Mouse (Mus musculus) C2C12 (cell line): ENCODE data around the gene Defb23. TPM values are rescaled to one million over a fixed set of nuclear protein-coding genes. Genes with fewer than 3 reads are reported as not detected.

Source experiments
- H3K27me3 ChIP-seq: one replicate; pipeline ENCODE4 v1.6.1; 2011; ENCODE audit not compliant: control insufficient read depth, insufficient read depth, insufficient read length
- H3K36me3 ChIP-seq: one replicate; pipeline ENCODE4 v1.6.1; 2011; ENCODE audit not compliant: control insufficient read depth, insufficient read depth
- H3K4me3 ChIP-seq: one replicate; pipeline ENCODE4 v1.5.1; 2011; ENCODE audit warnings: mild to moderate bottlenecking, control low read depth; ENCODE audit not compliant: poor library complexity, insufficient read depth, severe bottlenecking
- H3K79me2 ChIP-seq: one replicate; pipeline ENCODE4 v1.6.1; 2011; ENCODE audit not compliant: control insufficient read depth, insufficient read depth
- H3K79me3 ChIP-seq: one replicate; pipeline ENCODE4 v1.6.1; 2011; ENCODE audit warnings: low read depth, control low read depth
- H3ac ChIP-seq: one replicate; pipeline ENCODE3; 2011; ENCODE audit warnings: low read depth; ENCODE audit not compliant: control insufficient read depth, insufficient read length
- CEBPB ChIP-seq: IDR thresholded peaks from one replicate; pipeline ENCODE4 v1.6.1; 2011; ENCODE audit warnings: low read depth, mild to moderate bottlenecking, control low read depth, moderate library complexity
- CTCF ChIP-seq: IDR thresholded peaks from one replicate; pipeline ENCODE4 v1.5.1; 2011; ENCODE audit not compliant: control insufficient read depth, insufficient read depth, insufficient read length
- FOSL1 ChIP-seq: IDR thresholded peaks from one replicate; pipeline ENCODE4 v1.8.0; 2011; ENCODE audit warnings: mild to moderate bottlenecking, low read length; ENCODE audit not compliant: poor library complexity, insufficient read depth, severe bottlenecking
- MAX ChIP-seq: IDR thresholded peaks from one replicate; pipeline ENCODE4 v1.6.1; 2011; ENCODE audit warnings: mild to moderate bottlenecking, control low read depth
- MYOD1 ChIP-seq: IDR thresholded peaks from one replicate; pipeline ENCODE4 v1.6.1; 2011; ENCODE audit warnings: low read depth; ENCODE audit not compliant: control insufficient read depth, insufficient read length
- MYOG ChIP-seq: IDR thresholded peaks from one replicate; pipeline ENCODE4 v1.6.1; 2011; ENCODE audit not compliant: control insufficient read depth, insufficient read length; ENCODE audit errors: extremely low read depth
- USF1 ChIP-seq: IDR thresholded peaks from one replicate; pipeline ENCODE4 v1.6.1; 2011; ENCODE audit warnings: low read depth, mild to moderate bottlenecking, control low read depth, moderate library complexity
- polyA plus RNA-seq: library from polyadenylated mRNA; unstranded; fragments of >200 nt; fragmentation: generic; extraction: Trizol; gene quantifications from one replicate; pipeline ENCODE4 v1.2.1, GENCODE M21; 2012; ENCODE audit warnings: missing spikeins

Defb23 gene
- polyA plus RNA-seq, 1 experiment = not detected

DNA sequence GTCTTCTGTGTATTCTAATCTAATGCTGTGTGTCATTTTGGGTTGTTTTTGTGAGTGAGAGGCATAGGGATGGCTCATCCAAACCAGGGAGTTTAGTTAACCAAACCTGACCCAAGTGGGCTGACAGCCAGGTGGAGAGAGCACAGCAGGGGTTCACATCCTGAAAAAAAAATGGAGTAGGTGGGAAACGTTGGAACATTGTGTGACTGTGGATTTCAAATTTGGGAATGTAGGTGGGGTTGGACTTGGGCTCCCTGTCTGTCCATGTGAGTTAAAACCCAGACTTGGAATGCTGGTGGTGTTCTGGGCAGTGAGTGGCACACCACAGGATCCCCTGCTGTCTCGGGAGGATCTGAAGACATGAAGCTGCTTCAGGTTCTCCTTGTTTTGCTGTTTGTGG lies 12.3 kb upstream of the Defb23 start, which contains the start of gene Defb20:
TSS of gene Defb20 (plus strand) at position 301 of the 400 bp plus-strand sequence.
- no peaks in the 10 kb centered on the region for H3K27me3 ChIP-seq
- no peak within 1 kb of the TSS for H3K4me3 ChIP-seq
- no peak within 1 kb of the TSS for H3ac ChIP-seq
- H3K36me3 ChIP-seq = no peaks in the 10 kb centered on the region
- no peaks in the 10 kb centered on the region for H3K79me2 ChIP-seq
- TF ChIP-seq MYOD1 = no peak
- no peaks in the 10 kb centered on the region for H3K79me3 ChIP-seq

DNA sequence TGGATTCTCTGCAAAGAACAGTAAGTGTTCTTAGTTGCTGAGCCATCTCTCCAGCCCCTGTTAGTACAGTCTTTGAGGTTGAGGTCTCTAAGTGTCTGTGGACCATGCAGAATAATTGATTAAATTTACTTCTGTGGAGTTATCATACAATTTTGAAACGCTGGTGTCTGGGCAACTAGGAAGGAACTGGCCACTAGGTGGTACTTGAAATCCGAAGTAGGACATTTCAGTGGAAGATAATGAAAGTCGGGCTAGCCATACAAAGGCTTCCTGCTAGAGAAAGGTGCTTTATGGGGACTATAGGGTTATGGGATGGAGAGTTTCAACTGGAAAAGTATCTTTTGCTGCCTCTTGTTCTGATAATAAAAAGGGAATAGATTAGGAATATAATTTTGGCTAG lies 8.0 kb upstream of the Defb23 start:
- Histone ChIP-seq H3K79me2 (no peaks in the 10 kb centered on the region), H3K27me3 (no peaks in the 10 kb centered on the region), H3ac (no peak overlapping the region), H3K79me3 (no peaks in the 10 kb centered on the region), H3K36me3 (no peaks in the 10 kb centered on the region), H3K4me3 (no peak overlapping the region)
- TF ChIP-seq CTCF (no peak), CEBPB (no peak), FOSL1 (no peak), USF1 (no peak), MYOD1 (no peak), MAX (no peak)

DNA sequence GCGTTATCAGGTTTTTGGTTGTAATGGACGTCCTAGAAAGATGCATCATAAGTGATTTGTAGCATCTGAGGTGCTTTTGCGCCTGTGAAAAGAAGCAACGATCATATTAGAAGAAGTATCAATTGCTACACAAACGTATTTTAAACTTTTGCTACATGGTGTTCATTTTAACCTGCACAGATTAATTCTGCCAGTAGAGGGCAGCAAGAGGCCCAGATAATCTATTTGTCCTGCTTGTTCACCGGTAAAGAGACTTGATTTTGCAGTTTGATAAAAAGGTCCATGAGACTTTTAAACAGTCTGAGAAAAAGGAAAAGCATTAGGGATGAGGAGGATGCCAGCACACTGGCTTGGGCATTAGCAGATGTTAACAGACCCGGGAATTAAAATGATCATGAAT lies 6.6 kb upstream of the Defb23 start:
- H3K27me3 ChIP-seq = no peaks in the 10 kb centered on the region
- no peaks in the 10 kb centered on the region for H3K79me3 ChIP-seq
- no peaks in the 10 kb centered on the region for H3K79me2 ChIP-seq
- H3K36me3 ChIP-seq = no peaks in the 10 kb centered on the region
- TF ChIP-seq CEBPB (no peak), MYOG (no peak), USF1 (no peak), FOSL1 (no peak), CTCF (no peak), MAX (no peak), MYOD1 (no peak)
- no peak overlapping the region for H3K4me3 ChIP-seq
- H3ac ChIP-seq = no peak overlapping the region

DNA sequence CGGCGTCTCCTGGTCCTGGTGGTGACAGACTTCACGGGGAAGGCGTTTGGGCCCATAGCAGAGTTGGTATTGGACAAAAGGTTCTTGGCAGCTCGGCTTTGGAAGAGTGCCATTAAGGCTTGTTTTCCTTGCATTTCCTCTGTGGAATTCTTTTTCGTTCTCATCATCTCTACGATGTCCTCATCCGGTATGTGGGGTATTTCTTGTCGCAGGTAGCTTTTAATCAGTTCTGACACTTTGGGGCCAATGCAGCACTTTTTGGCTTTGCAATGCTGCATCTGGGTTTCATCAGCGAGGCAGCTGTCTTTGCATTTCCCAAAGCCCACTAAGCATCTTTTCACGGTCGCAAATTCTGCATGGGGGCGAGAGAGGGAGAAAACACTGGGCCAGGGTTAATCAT lies 5.2 kb downstream of the Defb23 start:
- Histone ChIP-seq H3K36me3 (no peaks in the 10 kb centered on the region), H3K27me3 (peaks cover 19% of the 10 kb centered on the region), H3ac (no peak overlapping the region), H3K4me3 (no peak overlapping the region), H3K79me3 (no peaks in the 10 kb centered on the region), H3K79me2 (no peaks in the 10 kb centered on the region)
- TF ChIP-seq CTCF (no peak), MYOD1 (no peak), MYOG (no peak), CEBPB (no peak), MAX (no peak), FOSL1 (no peak)

DNA sequence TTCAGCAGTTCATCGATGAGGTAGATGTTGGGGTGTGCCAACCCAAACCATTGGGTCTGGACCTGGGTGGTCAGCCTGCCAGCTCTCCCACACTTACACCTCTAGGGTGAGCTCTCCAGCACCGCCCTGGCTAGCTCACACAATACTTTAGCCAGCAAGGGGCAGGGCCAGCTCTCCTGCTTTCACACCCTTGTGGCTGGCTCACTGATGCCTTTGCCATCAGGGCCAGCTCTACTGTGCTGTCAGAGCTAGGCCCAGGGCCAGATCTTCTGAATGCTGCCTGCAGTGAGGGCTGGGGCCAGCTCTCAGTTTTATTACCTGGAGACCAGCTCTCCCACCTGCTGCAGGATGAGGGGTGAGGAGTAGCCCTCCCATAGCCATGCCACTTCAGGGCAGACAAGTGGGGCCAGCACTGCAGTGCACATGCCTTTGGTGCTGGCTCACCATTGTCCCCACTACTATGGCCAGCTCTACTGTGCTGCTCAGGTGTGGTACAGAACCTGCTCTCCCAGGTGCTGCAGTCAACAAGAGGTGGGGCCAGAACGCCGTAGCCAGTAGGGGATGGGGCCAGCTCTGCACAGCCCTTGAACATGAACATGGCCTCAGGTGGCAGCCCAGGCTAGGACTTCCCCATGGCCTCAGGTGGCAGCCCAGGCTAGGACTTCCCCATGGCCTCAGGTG lies 12.2 kb downstream of the Defb23 start:
- no peaks in the 10 kb centered on the region for H3K36me3 ChIP-seq
- TF ChIP-seq FOSL1 = no peak
- TF ChIP-seq CTCF = no peak
- no peak for TF ChIP-seq MYOG
- no peak for TF ChIP-seq USF1
- no peak for TF ChIP-seq MYOD1
- TF ChIP-seq MAX = no peak
- no peak for TF ChIP-seq CEBPB
- H3K27me3 ChIP-seq = peaks cover 3% of the 10 kb centered on the region
- no peaks in the 10 kb centered on the region for H3K79me3 ChIP-seq
- no peak overlapping the region for H3K4me3 ChIP-seq
- no peak overlapping the region for H3ac ChIP-seq
- no peaks in the 10 kb centered on the region for H3K79me2 ChIP-seq

DNA sequence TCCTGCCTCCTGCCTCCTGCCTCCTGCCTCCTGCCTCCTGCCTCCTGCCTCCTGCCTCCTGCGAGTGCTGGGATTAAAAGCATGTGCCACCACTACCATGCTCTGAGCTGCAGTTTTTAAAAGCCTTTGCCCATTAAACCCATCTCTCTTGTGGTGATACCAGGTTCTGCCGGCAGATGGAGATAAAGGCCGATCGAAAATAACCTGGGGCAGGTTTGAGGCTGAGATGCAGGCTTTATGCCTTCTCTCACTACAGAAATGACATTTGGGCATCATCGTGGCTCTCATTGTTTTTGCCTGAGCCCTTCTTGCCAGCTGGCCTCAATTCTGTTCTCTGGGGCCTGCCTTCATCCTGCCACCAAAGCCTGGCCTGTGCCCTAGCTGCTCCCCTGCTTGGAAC lies 14.2 kb downstream of the Defb23 start:
- no peak overlapping the region for H3K4me3 ChIP-seq
- H3K79me2 ChIP-seq = no peaks in the 10 kb centered on the region
- peaks cover 6% of the 10 kb centered on the region for H3K27me3 ChIP-seq
- no peak overlapping the region for H3ac ChIP-seq
- H3K79me3 ChIP-seq = no peaks in the 10 kb centered on the region
- H3K36me3 ChIP-seq = no peaks in the 10 kb centered on the region
- TF ChIP-seq MYOD1 (no peak), CTCF (peak; percentile 0)
